Mouse (Mus musculus): ENCODE data around the gene Ptcd3.

GRCm38 (mm10) chr6:71935737-71936136, 27.2 kb upstream of the Ptcd3 start:
- TF ChIP-seq CTCF (IDR thresholded peaks at IDR 0.05) (no peak), POLR2A (IDR thresholded peaks at IDR 0.05; ENCODE audit: insufficient read depth, low read depth, low read length) (no peak)

Data from heart, adult 2 months (tissue).